Mouse (Mus musculus) heart, embryonic 11.5 days (tissue): Measurements from ENCODE around the gene Naa16. TPM values are rescaled to one million over a fixed set of nuclear protein-coding genes. Genes with fewer than 3 reads are reported as not detected.

Experiments used
- ATAC-seq: fragments of 200-750 bp; cut with Nextera tagmentation; replicated peaks from 2 replicates; pipeline ENCODE4 v1.8.0; 2017; ENCODE audit warnings: moderate library complexity; ENCODE audit not compliant: insufficient number of reproducible peaks, low FRiP score, low TSS enrichment
- H3K27ac ChIP-seq: fragments of 300-500 bp; sonication (generic); 2 replicates; pipeline ENCODE4 v1.5.1; 2014; ENCODE audit warnings: mild to moderate bottlenecking, low read depth, low read length
- H3K27me3 ChIP-seq: fragments of 300-500 bp; sonication (generic); 2 replicates; pipeline ENCODE4 v1.6.1; 2014; ENCODE audit warnings: mild to moderate bottlenecking, low read length, mixed read lengths; ENCODE audit not compliant: control insufficient read depth, insufficient read depth
- H3K36me3 ChIP-seq: fragments of 300-500 bp; sonication (generic); 2 replicates; pipeline ENCODE4 v1.6.1; 2014; ENCODE audit warnings: mild to moderate bottlenecking, low read length, moderate library complexity, mixed read lengths; ENCODE audit not compliant: control insufficient read depth, insufficient read depth
- H3K4me1 ChIP-seq: fragments of 300-500 bp; sonication (generic); 2 replicates; pipeline ENCODE4 v1.6.1; 2014; ENCODE audit warnings: low read length; ENCODE audit not compliant: control insufficient read depth, insufficient read depth
- H3K4me2 ChIP-seq: fragments of 300-500 bp; sonication (generic); 2 replicates; pipeline ENCODE4 v1.6.1; 2014; ENCODE audit warnings: mild to moderate bottlenecking, moderate library complexity
- H3K4me3 ChIP-seq: fragments of 300-500 bp; sonication (generic); 2 replicates; pipeline ENCODE4 v1.5.1; 2014; ENCODE audit warnings: low read depth, low read length
- H3K9ac ChIP-seq: fragments of 300-500 bp; sonication (generic); 2 replicates; pipeline ENCODE4 v1.6.1; 2014; ENCODE audit warnings: mild to moderate bottlenecking, low read depth, low read length, moderate library complexity
- H3K9me3 ChIP-seq: fragments of 300-500 bp; sonication (generic); replicated peaks from 2 replicates; pipeline ENCODE4 v1.6.1; 2016; ENCODE audit warnings: low read length; ENCODE audit not compliant: control insufficient read depth
- WGBS: fragments of 180-500 bp; shearing (Covaris S2); extraction: QIAGEN DNeasy Blood & Tissue Kit; methylation state at CpG from one replicate; pipeline ENCODE4 v1.1.7; 2014; ENCODE audit not compliant: insufficient replicate concordance; 5-methylcytosine and 5-hydroxymethylcytosine counted together
- polyA plus RNA-seq: library from polyadenylated mRNA; unstranded; fragments of >200 nt; fragmentation: Nextera tagmentation; extraction: Ambion mirVana; gene quantifications from 2 replicates; pipeline ENCODE4 v1.2.1, GENCODE M21; 2014

The Naa16 gene
- polyA plus RNA-seq, 1 experiment from 2014 or later, result 27.8 TPM

DNA sequence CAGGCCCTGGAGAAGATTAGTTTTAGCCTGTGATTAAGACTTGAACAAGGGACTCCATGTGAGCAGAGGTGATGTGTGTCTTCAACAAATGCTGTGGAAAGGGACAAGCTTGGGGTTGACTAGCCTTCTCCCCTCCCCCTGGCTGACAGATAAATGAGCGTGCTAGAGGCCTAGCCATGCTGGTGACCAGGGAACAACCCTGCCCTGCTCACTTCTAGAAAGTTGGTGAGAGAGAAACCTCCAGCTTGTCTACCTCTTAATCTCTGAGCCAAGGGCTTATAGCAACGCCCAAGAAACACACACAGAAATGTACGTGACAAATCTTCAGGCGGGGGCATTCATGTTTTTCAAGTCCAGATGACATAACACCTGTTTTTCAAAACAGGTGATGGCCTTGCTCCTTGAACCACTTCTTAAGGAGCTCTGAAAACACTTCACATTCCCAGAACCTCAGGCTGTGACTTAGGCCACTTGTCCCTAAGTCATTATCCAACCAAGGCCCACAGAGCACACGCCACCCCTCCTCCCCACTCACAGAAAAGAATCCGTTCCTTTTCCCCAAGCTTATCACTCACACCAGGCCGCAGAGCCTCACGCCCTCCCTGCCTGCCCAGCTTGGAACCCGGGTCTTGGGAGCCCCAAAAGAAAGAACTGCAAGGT, 108.6 kb downstream of the Naa16 start:
- ATAC-seq, result no peak
- Histone ChIP-seq H3K27me3 (no peaks in the 10 kb centered on the region), H3K27ac (no peak overlapping the region), H3K4me1 (peaks cover 8% of the 10 kb centered on the region; the same call in 1 of the 2 replicates), H3K4me2 (no peak overlapping the region), H3K36me3 (no peaks in the 10 kb centered on the region), H3K4me3 (no peak overlapping the region), H3K9me3 (no peaks in the 10 kb centered on the region), H3K9ac (no peak overlapping the region)
- WGBS, result 65% methylated on average over 9 of the region's 9 CpGs

GRCm38 (mm10) chr14:79280456-79280855, 110.1 kb downstream of the Naa16 start:
- ATAC-seq, result no peak
- H3K36me3 ChIP-seq, result no peaks in the 10 kb centered on the region
- H3K4me3 ChIP-seq, result no peak overlapping the region
- no peak overlapping the region for H3K4me2 ChIP-seq
- H3K9ac ChIP-seq, result no peak overlapping the region
- H3K27me3 ChIP-seq, result no peaks in the 10 kb centered on the region
- no peaks in the 10 kb centered on the region for H3K9me3 ChIP-seq
- WGBS, result 88% methylated on average over 9 of the region's 9 CpGs
- no peak overlapping the region for H3K27ac ChIP-seq
- peaks cover 8% of the 10 kb centered on the region; the same call in 1 of the 2 replicates for H3K4me1 ChIP-seq

DNA sequence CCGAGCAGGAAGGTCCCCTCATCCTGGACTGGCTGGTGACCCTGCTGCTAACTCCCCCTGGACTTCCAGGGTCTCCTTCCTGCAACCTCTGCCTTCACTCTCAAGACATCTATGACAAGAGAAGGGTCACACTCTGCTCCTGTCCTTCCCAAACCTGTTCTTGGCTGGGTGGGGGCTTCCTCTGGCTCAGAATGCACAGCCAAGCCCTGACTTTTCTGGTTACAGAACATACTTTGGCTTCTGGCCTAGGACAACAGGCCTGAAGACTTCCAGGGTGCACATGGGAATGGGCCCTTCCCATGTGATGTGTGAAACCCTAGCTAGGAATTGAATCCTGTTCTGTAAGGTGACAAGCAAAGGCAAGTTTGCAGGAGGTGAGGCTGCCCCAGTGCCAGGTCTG, 111.1 kb downstream of the Naa16 start:
- 61% methylated on average over 1 of the region's 1 CpGs for WGBS
- no peak for ATAC-seq

GRCm38 (mm10) chr14:79278927-79279326, 111.7 kb downstream of the Naa16 start:
- Histone ChIP-seq H3K27ac (no peak overlapping the region), H3K9me3 (no peaks in the 10 kb centered on the region), H3K4me2 (no peak overlapping the region), H3K9ac (no peak overlapping the region), H3K36me3 (no peaks in the 10 kb centered on the region), H3K27me3 (no peaks in the 10 kb centered on the region), H3K4me3 (no peak overlapping the region), H3K4me1 (peaks cover 8% of the 10 kb centered on the region)
- no peak for ATAC-seq
- WGBS, result 83% methylated on average over 4 of the region's 4 CpGs

More for the DNA sequence above, 111.1 kb downstream of the Naa16 start:
- H3K4me3 ChIP-seq, result no peak overlapping the region
- no peaks in the 10 kb centered on the region for H3K9me3 ChIP-seq
- H3K4me2 ChIP-seq, result no peak overlapping the region
- H3K27me3 ChIP-seq, result no peaks in the 10 kb centered on the region
- no peak overlapping the region for H3K9ac ChIP-seq
- no peak overlapping the region for H3K27ac ChIP-seq
- no peaks in the 10 kb centered on the region for H3K36me3 ChIP-seq
- H3K4me1 ChIP-seq, result peaks cover 8% of the 10 kb centered on the region; the same call in 1 of the 2 replicates

DNA sequence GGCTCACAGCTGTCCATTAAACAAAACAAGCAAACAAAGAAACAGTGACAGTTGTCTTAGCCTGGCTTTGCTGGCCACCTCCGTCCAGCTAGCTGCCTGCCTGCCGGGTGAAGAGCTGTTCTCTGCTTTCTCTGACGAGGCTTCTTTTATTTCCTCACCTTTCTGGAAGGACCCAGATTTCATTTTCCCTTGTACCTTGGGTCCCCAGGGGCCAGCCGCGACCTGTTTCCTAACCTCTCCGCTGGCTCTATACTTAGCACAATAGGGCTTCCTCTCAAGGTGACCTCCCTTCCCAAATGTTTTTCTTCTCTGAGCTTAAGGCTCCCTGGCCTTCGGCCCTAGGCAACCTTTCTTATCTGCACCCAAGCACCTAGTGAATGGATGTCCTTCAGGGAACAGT, 112.7 kb downstream of the Naa16 start:
- H3K9ac ChIP-seq, result no peak overlapping the region
- no peaks in the 10 kb centered on the region for H3K27me3 ChIP-seq
- WGBS, result 20% methylated on average over 7 of the region's 7 CpGs
- H3K9me3 ChIP-seq, result no peaks in the 10 kb centered on the region
- H3K4me2 ChIP-seq, result no peak overlapping the region
- ATAC-seq, result no peak
- no peak overlapping the region for H3K4me3 ChIP-seq
- H3K27ac ChIP-seq, result no peak overlapping the region
- peaks cover 12% of the 10 kb centered on the region for H3K4me1 ChIP-seq
- no peaks in the 10 kb centered on the region for H3K36me3 ChIP-seq

DNA sequence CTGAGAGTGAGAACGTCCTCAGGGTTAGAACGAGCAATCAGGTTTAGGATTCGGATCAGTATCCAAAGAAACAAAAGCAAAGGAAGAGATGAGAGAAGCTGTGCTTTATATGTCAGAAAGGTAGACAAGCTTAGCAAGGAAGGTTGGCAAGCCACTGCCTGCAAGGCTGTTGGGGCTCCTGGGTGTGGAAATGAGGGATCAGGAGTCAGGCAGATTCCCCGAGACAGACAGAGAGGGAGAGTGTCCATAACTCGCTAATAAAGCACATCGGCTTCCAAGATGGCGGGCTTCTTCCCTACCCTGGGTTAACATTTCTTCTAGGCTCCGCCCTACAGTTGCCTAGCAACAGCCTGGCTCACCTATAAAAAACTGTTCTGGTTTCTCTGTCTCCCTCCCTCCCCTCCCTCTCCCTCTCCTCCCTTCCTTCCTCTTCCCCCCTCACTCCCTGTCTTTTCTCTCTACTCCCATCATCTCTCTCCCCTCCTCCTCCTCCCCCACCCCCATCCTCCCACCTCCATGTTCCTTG, 114.6 kb downstream of the Naa16 start:
- no peak for ATAC-seq
- H3K36me3 ChIP-seq, result no peaks in the 10 kb centered on the region
- H3K9ac ChIP-seq, result no peak overlapping the region
- H3K27me3 ChIP-seq, result no peaks in the 10 kb centered on the region
- WGBS, result 70% methylated on average over 8 of the region's 8 CpGs
- H3K27ac ChIP-seq, result no peak overlapping the region
- no peak overlapping the region for H3K4me3 ChIP-seq
- no peak overlapping the region for H3K4me2 ChIP-seq
- peaks cover 12% of the 10 kb centered on the region for H3K4me1 ChIP-seq
- H3K9me3 ChIP-seq, result no peaks in the 10 kb centered on the region

DNA sequence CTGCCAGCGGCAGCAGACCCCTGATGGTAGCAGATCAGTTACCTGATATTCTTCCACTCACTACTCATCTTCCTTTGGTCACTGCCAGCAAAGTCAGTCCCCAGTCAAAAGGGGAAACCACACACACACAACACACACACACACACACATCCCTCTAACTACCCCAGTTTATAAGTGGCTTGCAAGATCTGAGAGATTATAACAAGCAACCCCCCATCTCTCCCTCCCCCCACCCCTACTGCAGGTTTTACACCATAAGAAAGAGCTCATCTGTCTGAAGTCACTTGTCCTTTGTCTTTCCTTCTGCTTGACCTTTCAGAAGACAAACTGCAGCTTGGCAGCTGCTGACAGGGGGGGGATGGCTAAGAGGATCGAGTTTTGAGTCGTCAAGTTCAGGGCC, 115.1 kb downstream of the Naa16 start:
- no peaks in the 10 kb centered on the region for H3K36me3 ChIP-seq
- no peaks in the 10 kb centered on the region for H3K9me3 ChIP-seq
- H3K4me1 ChIP-seq, result peaks cover 12% of the 10 kb centered on the region
- no peak overlapping the region for H3K4me3 ChIP-seq
- no peak overlapping the region for H3K27ac ChIP-seq
- no peak for ATAC-seq
- H3K9ac ChIP-seq, result no peak overlapping the region
- no peak overlapping the region for H3K4me2 ChIP-seq
- no peaks in the 10 kb centered on the region for H3K27me3 ChIP-seq
- 27% methylated on average over 3 of the region's 3 CpGs for WGBS
